Mouse (Mus musculus) spleen, adult 2 months (tissue): ENCODE measurements at regions not wholly inside any gene's neighbourhood (a gene's known extent, or its start where the extent isn't known, plus 50 kb on each side); places are given as distances from the start of the nearest gene placed in this dataset.

Experiments used
- DNase-seq, 2 experiments: peaks; one replicate each; pipeline versions ENCODE4 v3.0.0 to v3.0.0-alpha.2; 2012 to 2021; ENCODE audit warnings: low spot score in 2 of 2, low read depth in 1 of 2
- H3K27ac ChIP-seq: fragments of 200-500 bp; 2 replicates; pipeline ENCODE4 v1.5.1; 2012; ENCODE audit warnings: low read length, inconsistent platforms; ENCODE audit not compliant: insufficient read depth
- H3K27me3 ChIP-seq: fragments of 200-500 bp; 2 replicates; pipeline ENCODE4 v1.6.1; 2012; ENCODE audit warnings: mild to moderate bottlenecking, moderate library complexity, low read length, inconsistent platforms; ENCODE audit not compliant: control insufficient read depth, insufficient read depth
- H3K36me3 ChIP-seq: fragments of 200-500 bp; 2 replicates; pipeline ENCODE4 v1.6.1; 2012; ENCODE audit warnings: mild to moderate bottlenecking, low read length, inconsistent platforms; ENCODE audit not compliant: control insufficient read depth, insufficient read depth
- H3K4me1 ChIP-seq: fragments of 200-500 bp; 2 replicates; pipeline ENCODE4 v1.6.1; 2011; ENCODE audit warnings: inconsistent platforms; ENCODE audit not compliant: control insufficient read depth, insufficient read depth, insufficient read length
- H3K4me3 ChIP-seq: fragments of 200-500 bp; 2 replicates; pipeline ENCODE4 v1.5.1; 2011; ENCODE audit warnings: mild to moderate bottlenecking, inconsistent platforms; ENCODE audit not compliant: insufficient read depth, insufficient read length; ENCODE audit errors: extremely low read depth
- CTCF ChIP-seq: fragments of 200-500 bp; IDR thresholded peaks from 2 replicates; pipeline ENCODE4 v1.5.1; 2011; ENCODE audit warnings: mild to moderate bottlenecking, inconsistent platforms; ENCODE audit not compliant: insufficient read depth, insufficient read length, insufficient replicate concordance; ENCODE audit errors: extremely low read depth
- POLR2A ChIP-seq: fragments of 200-500 bp; IDR thresholded peaks from 2 replicates; pipeline ENCODE4 v1.6.1; 2011; ENCODE audit warnings: low read depth, low read length, inconsistent platforms
- WGBS: fragments of 180-500 bp; shearing (Covaris S2); methylation state at CpG from one replicate; pipeline ENCODE4 v1.1.7; 2018; 5-methylcytosine and 5-hydroxymethylcytosine counted together

GRCm38 (mm10) chr12:16056216-16056615, 239.5 kb upstream of the Trib2 start:
- DNase-seq: no peak
- Histone ChIP-seq H3K27ac (no peak overlapping the region), H3K4me1 (peaks cover 2% of the 10 kb centered on the region; the same call in 1 of the 2 replicates), H3K4me3 (no peak overlapping the region), H3K36me3 (no peaks in the 10 kb centered on the region), H3K27me3 (no peaks in the 10 kb centered on the region)
- TF ChIP-seq CTCF (no peak), POLR2A (no peak)
- WGBS: 7% methylated on average over 1 of the region's 1 CpGs

- Histone ChIP-seq H3K27ac (no peak overlapping the region), H3K4me1 (peaks cover 2% of the 10 kb centered on the region), H3K27me3 (no peaks in the 10 kb centered on the region), H3K4me3 (no peak overlapping the region), H3K36me3 (no peaks in the 10 kb centered on the region)
- TF ChIP-seq CTCF (no peak), POLR2A (no peak)
- no peak for DNase-seq
- 72% methylated on average over 2 of the region's 2 CpGs for WGBS
These were observed 237.9 kb upstream of the Trib2 start for GRCm38 (mm10) chr12:16054591-16054990.

DNA sequence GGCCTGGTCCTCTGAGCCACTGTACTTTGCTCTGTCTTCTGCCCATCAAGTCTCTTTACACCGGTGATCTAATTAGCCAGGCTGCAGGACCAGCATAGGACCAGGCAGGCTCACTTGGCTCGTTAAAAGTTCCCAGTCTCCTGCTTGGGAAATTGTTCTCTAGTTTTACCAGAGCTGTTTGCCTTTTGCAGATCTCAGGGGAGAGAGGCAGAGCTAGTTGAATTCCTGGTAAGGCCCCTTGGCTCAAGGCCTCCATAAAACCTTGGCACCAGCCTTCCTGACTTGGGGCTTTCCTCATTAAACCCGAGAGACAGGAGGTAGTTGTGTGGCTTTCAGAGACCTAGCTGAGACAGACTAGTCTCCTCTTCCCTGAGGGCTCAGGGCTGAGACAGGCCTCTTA, 237.0 kb upstream of the Trib2 start:
- no peaks in the 10 kb centered on the region for H3K27me3 ChIP-seq
- H3K27ac ChIP-seq: no peak overlapping the region
- no peak for DNase-seq
- H3K36me3 ChIP-seq: no peaks in the 10 kb centered on the region
- 85% methylated on average over 3 of the region's 3 CpGs for WGBS
- no peak overlapping the region for H3K4me3 ChIP-seq
- H3K4me1 ChIP-seq: peaks cover 2% of the 10 kb centered on the region
- TF ChIP-seq POLR2A (no peak), CTCF (no peak)

DNA sequence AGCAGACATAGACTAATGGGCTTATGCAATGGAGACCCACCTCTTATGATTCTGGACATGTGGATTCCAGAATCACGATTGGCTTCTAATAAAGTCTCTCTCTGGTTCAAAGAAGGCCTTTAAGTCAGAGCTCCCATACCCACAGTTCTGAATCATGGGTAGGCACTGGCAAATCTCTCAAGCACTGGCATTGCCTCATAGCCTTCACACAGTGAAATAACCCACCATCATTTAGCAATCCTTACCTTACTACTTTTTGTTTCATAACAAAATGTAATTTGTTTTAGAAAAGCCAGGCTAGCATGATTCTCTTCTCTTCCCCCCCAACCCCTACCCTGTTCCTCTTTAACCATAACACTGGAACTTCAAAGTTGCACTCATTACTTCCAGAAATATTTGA, 236.3 kb upstream of the Trib2 start:
- no peak for TF ChIP-seq POLR2A
- TF ChIP-seq CTCF: no peak
- no peak for DNase-seq
- Histone ChIP-seq H3K4me1 (peaks cover 2% of the 10 kb centered on the region), H3K4me3 (no peak overlapping the region), H3K27me3 (no peaks in the 10 kb centered on the region), H3K36me3 (no peaks in the 10 kb centered on the region), H3K27ac (no peak overlapping the region)
- WGBS: 89% methylated on average over 1 of the region's 1 CpGs

DNA sequence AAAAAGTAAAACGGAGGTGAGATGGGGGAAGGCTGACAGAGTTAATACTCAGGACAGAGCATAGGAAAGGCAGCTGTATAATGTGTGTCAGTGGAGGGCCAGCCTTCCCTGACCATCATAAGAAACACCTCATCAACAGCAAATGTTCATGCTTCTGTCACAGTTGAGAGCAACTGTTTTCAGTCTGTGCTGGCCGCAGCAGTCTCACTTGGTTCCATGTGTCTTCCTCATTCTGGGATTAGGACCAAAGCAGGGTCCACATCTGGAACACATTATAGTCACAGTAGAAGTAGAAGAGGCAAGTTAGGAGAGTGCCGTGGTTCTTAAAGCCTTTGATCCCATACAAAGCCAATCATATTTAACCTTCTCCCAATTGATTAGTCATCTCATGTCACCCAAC, 235.6 kb upstream of the Trib2 start:
- Histone ChIP-seq H3K4me3 (no peak overlapping the region), H3K36me3 (no peaks in the 10 kb centered on the region), H3K4me1 (peaks cover 2% of the 10 kb centered on the region), H3K27me3 (no peaks in the 10 kb centered on the region), H3K27ac (no peak overlapping the region)
- TF ChIP-seq CTCF: no peak
- TF ChIP-seq POLR2A: no peak
- DNase-seq: no peak
- WGBS: 90% methylated on average over 3 of the region's 3 CpGs

- TF ChIP-seq CTCF (no peak), POLR2A (no peak)
These were observed 234.7 kb upstream of the Trib2 start for GRCm38 (mm10) chr12:16051439-16051838.

GRCm38 (mm10) chr12:16049545-16049944, 232.8 kb upstream of the Trib2 start:
- peak overlapping the region; percentile 33; the same call in 1 of the 2 replicates for H3K27ac ChIP-seq

More at GRCm38 (mm10) chr12:16051439-16051838, 234.7 kb upstream of the Trib2 start:
- H3K27ac ChIP-seq: no peak overlapping the region
- no peak for DNase-seq
- H3K4me1 ChIP-seq: peaks cover 2% of the 10 kb centered on the region
- no peaks in the 10 kb centered on the region for H3K27me3 ChIP-seq
- no peaks in the 10 kb centered on the region for H3K36me3 ChIP-seq
- 92% methylated on average over 2 of the region's 2 CpGs for whole genome bisulfite sequencing
- H3K4me3 ChIP-seq: no peak overlapping the region

GRCm38 (mm10) chr12:16046643-16047042, 229.9 kb upstream of the Trib2 start:
- no peaks in the 10 kb centered on the region; the same call in none of the 2 replicates for H3K4me1 ChIP-seq
- no peaks in the 10 kb centered on the region for H3K36me3 ChIP-seq
- no peaks in the 10 kb centered on the region for H3K27me3 ChIP-seq
- DNase-seq: no peak
- H3K27ac ChIP-seq: no peak overlapping the region
- TF ChIP-seq POLR2A (no peak), CTCF (no peak)
- H3K4me3 ChIP-seq: no peak overlapping the region
- 76% methylated on average over 1 of the region's 1 CpGs for WGBS

More at GRCm38 (mm10) chr12:16049545-16049944, 232.8 kb upstream of the Trib2 start:
- 33% methylated on average over 4 of the region's 4 CpGs for WGBS
- no peak overlapping the region for H3K4me3 ChIP-seq
- peaks cover 2% of the 10 kb centered on the region for H3K4me1 ChIP-seq
- H3K36me3 ChIP-seq: no peaks in the 10 kb centered on the region
- no peaks in the 10 kb centered on the region for H3K27me3 ChIP-seq
- peak; percentile 21 to 67 for DNase-seq
- no peak for TF ChIP-seq POLR2A
- TF ChIP-seq CTCF: no peak
